Mouse (Mus musculus): ENCODE data around the gene Olfr279. TPM values are rescaled to one million over a fixed set of nuclear protein-coding genes. Genes with fewer than 3 reads are reported as not detected.

Gene Olfr279
- polyA plus RNA-seq, 1 experiment from 2014 or later = not detected

GRCm38 (mm10) chr15:98533881-98534627 is 41.9 kb downstream of the Olfr279 start, which contains the start of gene Kansl2:
TSS of gene Kansl2 (minus strand) at chr15:98534264.
- peaks cover 15% of the 10 kb centered on the region for H3K36me3 ChIP-seq (ENCODE audit: control insufficient read depth, insufficient read depth, low read length)
- no peaks in the 10 kb centered on the region for H3K27me3 ChIP-seq (ENCODE audit: control insufficient read depth, insufficient read depth, low read length)
- H3K9ac ChIP-seq (ENCODE audit: low read length) = peak within 1 kb of the TSS; percentile 98
- WGBS = under 1% methylated on average over 69 of the region's 70 CpGs
- peak; percentile 100 for ATAC-seq (ENCODE audit: low FRiP score)
- DNase-seq (ENCODE audit: low spot score, missing footprints) = peak; percentile 99
- peaks cover 8% of the 10 kb centered on the region for H3K4me1 ChIP-seq (ENCODE audit: control insufficient read depth, insufficient read depth, low read length)
- peak within 1 kb of the TSS; percentile 92 for H3K4me2 ChIP-seq
- H3K27ac ChIP-seq (ENCODE audit: low read depth, low read length) = peak within 1 kb of the TSS; percentile 99
- H3K4me3 ChIP-seq (ENCODE audit: low read depth, low read length) = peak within 1 kb of the TSS; percentile 84
- no peaks in the 10 kb centered on the region for H3K9me3 ChIP-seq (ENCODE audit: control insufficient read depth, low read length)

GRCm38 (mm10) chr15:98535921-98536320 is 43.7 kb downstream of the Olfr279 start:
- Histone ChIP-seq H3K4me2 (no peak overlapping the region), H3K4me3 (ENCODE audit: low read depth, low read length) (no peak overlapping the region), H3K27ac (ENCODE audit: low read depth, low read length) (no peak overlapping the region), H3K27me3 (ENCODE audit: control insufficient read depth, insufficient read depth, low read length) (no peaks in the 10 kb centered on the region), H3K36me3 (ENCODE audit: control insufficient read depth, insufficient read depth, low read length) (peaks cover 5% of the 10 kb centered on the region), H3K9ac (ENCODE audit: low read length) (no peak overlapping the region), H3K9me3 (ENCODE audit: control insufficient read depth, low read length) (no peaks in the 10 kb centered on the region), H3K4me1 (ENCODE audit: control insufficient read depth, insufficient read depth, low read length) (peaks cover 8% of the 10 kb centered on the region)
- DNase-seq (ENCODE audit: low spot score, missing footprints) (no peak), ATAC-seq (ENCODE audit: low FRiP score) (no peak)
- WGBS = 90% methylated on average over 4 of the region's 4 CpGs

- 91% methylated on average over 8 of the region's 8 CpGs for WGBS
- DNase-seq (ENCODE audit: low spot score, missing footprints) (no peak), ATAC-seq (ENCODE audit: low FRiP score) (no peak)
- Histone ChIP-seq H3K27ac (ENCODE audit: low read depth, low read length) (no peak overlapping the region), H3K4me1 (ENCODE audit: control insufficient read depth, insufficient read depth, low read length) (peaks cover 8% of the 10 kb centered on the region), H3K4me2 (no peak overlapping the region), H3K4me3 (ENCODE audit: low read depth, low read length) (no peak overlapping the region), H3K36me3 (ENCODE audit: control insufficient read depth, insufficient read depth, low read length) (0 out of 2 replicates have a peak, but pooled peaks cover 1% of the 10 kb centered on the region), H3K9me3 (ENCODE audit: control insufficient read depth, low read length) (no peaks in the 10 kb centered on the region), H3K9ac (ENCODE audit: low read length) (no peak overlapping the region), H3K27me3 (ENCODE audit: control insufficient read depth, insufficient read depth, low read length) (no peaks in the 10 kb centered on the region)
Observed at GRCm38 (mm10) chr15:98536828-98537510, 44.8 kb downstream of the Olfr279 start.

GRCm38 (mm10) chr15:98537923-98538322 is 45.7 kb downstream of the Olfr279 start:
- no peak for ATAC-seq (ENCODE audit: low FRiP score)
- H3K9ac ChIP-seq (ENCODE audit: low read length) = no peak overlapping the region
- H3K27ac ChIP-seq (ENCODE audit: low read depth, low read length) = no peak overlapping the region
- peaks cover 4% of the 10 kb centered on the region; the same call in 1 of the 2 replicates for H3K36me3 ChIP-seq (ENCODE audit: control insufficient read depth, insufficient read depth, low read length)
- 83% methylated on average over 4 of the region's 4 CpGs for WGBS
- H3K4me2 ChIP-seq = no peak overlapping the region
- DNase-seq (ENCODE audit: low spot score, missing footprints) = no peak
- no peak overlapping the region for H3K4me3 ChIP-seq (ENCODE audit: low read depth, low read length)
- no peaks in the 10 kb centered on the region for H3K27me3 ChIP-seq (ENCODE audit: control insufficient read depth, insufficient read depth, low read length)
- no peaks in the 10 kb centered on the region; the same call in 1 of the 2 replicates for H3K4me1 ChIP-seq (ENCODE audit: control insufficient read depth, insufficient read depth, low read length)
- H3K9me3 ChIP-seq (ENCODE audit: control insufficient read depth, low read length) = no peaks in the 10 kb centered on the region

- 91% methylated on average over 6 of the region's 6 CpGs for WGBS
- no peak overlapping the region for H3K27ac ChIP-seq (ENCODE audit: low read depth, low read length)
- H3K4me3 ChIP-seq (ENCODE audit: low read depth, low read length) = no peak overlapping the region
- H3K9me3 ChIP-seq (ENCODE audit: control insufficient read depth, low read length) = no peaks in the 10 kb centered on the region
- no peak overlapping the region for H3K9ac ChIP-seq (ENCODE audit: low read length)
- DNase-seq (ENCODE audit: low spot score, missing footprints) = no peak
- H3K27me3 ChIP-seq (ENCODE audit: control insufficient read depth, insufficient read depth, low read length) = no peaks in the 10 kb centered on the region
- ATAC-seq (ENCODE audit: low FRiP score) = no peak
- H3K4me2 ChIP-seq = no peak overlapping the region
- H3K36me3 ChIP-seq (ENCODE audit: control insufficient read depth, insufficient read depth, low read length) = peaks cover 15% of the 10 kb centered on the region
- no peaks in the 10 kb centered on the region for H3K4me1 ChIP-seq (ENCODE audit: control insufficient read depth, insufficient read depth, low read length)
Observed at GRCm38 (mm10) chr15:98541064-98541463, 48.9 kb downstream of the Olfr279 start.

- Histone ChIP-seq H3K36me3 (ENCODE audit: control insufficient read depth, insufficient read depth, low read length) (peaks cover 15% of the 10 kb centered on the region), H3K27me3 (ENCODE audit: control insufficient read depth, insufficient read depth, low read length) (no peaks in the 10 kb centered on the region), H3K9ac (ENCODE audit: low read length) (no peak overlapping the region), H3K4me1 (ENCODE audit: control insufficient read depth, insufficient read depth, low read length) (no peaks in the 10 kb centered on the region), H3K4me3 (ENCODE audit: low read depth, low read length) (no peak overlapping the region), H3K27ac (ENCODE audit: low read depth, low read length) (no peak overlapping the region), H3K9me3 (ENCODE audit: control insufficient read depth, low read length) (no peaks in the 10 kb centered on the region), H3K4me2 (no peak overlapping the region)
- 92% methylated on average over 4 of the region's 4 CpGs for WGBS
- ATAC-seq (ENCODE audit: low FRiP score) = no peak
- DNase-seq (ENCODE audit: low spot score, missing footprints) = no peak
Observed at GRCm38 (mm10) chr15:98543341-98543740, 51.1 kb downstream of the Olfr279 start.

- WGBS = 92% methylated on average over 3 of the region's 3 CpGs
- Histone ChIP-seq H3K27ac (ENCODE audit: low read depth, low read length) (no peak overlapping the region), H3K9ac (ENCODE audit: low read length) (no peak overlapping the region), H3K27me3 (ENCODE audit: control insufficient read depth, insufficient read depth, low read length) (no peaks in the 10 kb centered on the region), H3K4me1 (ENCODE audit: control insufficient read depth, insufficient read depth, low read length) (no peaks in the 10 kb centered on the region), H3K4me2 (no peak overlapping the region), H3K4me3 (ENCODE audit: low read depth, low read length) (no peak overlapping the region), H3K9me3 (ENCODE audit: control insufficient read depth, low read length) (no peaks in the 10 kb centered on the region), H3K36me3 (ENCODE audit: control insufficient read depth, insufficient read depth, low read length) (peaks cover 15% of the 10 kb centered on the region)
- no peak for DNase-seq (ENCODE audit: low spot score, missing footprints)
- ATAC-seq (ENCODE audit: low FRiP score) = no peak
Observed at GRCm38 (mm10) chr15:98545151-98545550, 52.9 kb downstream of the Olfr279 start.

GRCm38 (mm10) chr15:98546843-98547242 is 54.6 kb downstream of the Olfr279 start:
- no peak overlapping the region for H3K9ac ChIP-seq (ENCODE audit: low read length)
- no peak for ATAC-seq (ENCODE audit: low FRiP score)
- WGBS = 96% methylated on average over 5 of the region's 5 CpGs
- peaks cover 22% of the 10 kb centered on the region for H3K36me3 ChIP-seq (ENCODE audit: control insufficient read depth, insufficient read depth, low read length)
- no peak overlapping the region for H3K27ac ChIP-seq (ENCODE audit: low read depth, low read length)
- H3K27me3 ChIP-seq (ENCODE audit: control insufficient read depth, insufficient read depth, low read length) = no peaks in the 10 kb centered on the region
- H3K9me3 ChIP-seq (ENCODE audit: control insufficient read depth, low read length) = no peaks in the 10 kb centered on the region
- H3K4me3 ChIP-seq (ENCODE audit: low read depth, low read length) = no peak overlapping the region
- H3K4me2 ChIP-seq = no peak overlapping the region
- DNase-seq (ENCODE audit: low spot score, missing footprints) = no peak
- H3K4me1 ChIP-seq (ENCODE audit: control insufficient read depth, insufficient read depth, low read length) = no peaks in the 10 kb centered on the region
